Mouse (Mus musculus) embryonic facial prominence, embryonic 14.5 days (tissue): ENCODE measurements around the gene Cope. TPM values are rescaled to one million over a fixed set of nuclear protein-coding genes. Genes with fewer than 3 reads are reported as not detected.

Source experiments
- ATAC-seq: fragments of 200-750 bp; cut with Nextera tagmentation; 2 replicates; pipeline ENCODE4 v1.8.0; 2017; ENCODE audit warnings: low read depth, moderate number of reproducible peaks, moderate TSS enrichment
- DNase-seq: peaks from one replicate; pipeline ENCODE4 v3.0.0-alpha.2; 2015; ENCODE audit warnings: low spot score
- H3K27ac ChIP-seq: fragments of 300-500 bp; sonication (generic); replicated peaks from 2 replicates; pipeline ENCODE4 v1.5.1; 2014; ENCODE audit warnings: low read depth, mild to moderate bottlenecking, low read length, moderate library complexity
- H3K27me3 ChIP-seq: fragments of 300-500 bp; sonication (generic); replicated peaks from 2 replicates; pipeline ENCODE4 v1.6.1; 2014; ENCODE audit warnings: low read length; ENCODE audit not compliant: control insufficient read depth, insufficient read depth
- H3K36me3 ChIP-seq: fragments of 300-500 bp; sonication (generic); 2 replicates; pipeline ENCODE4 v1.6.1; 2014; ENCODE audit warnings: low read length, mixed read lengths; ENCODE audit not compliant: control insufficient read depth, insufficient read depth
- H3K4me1 ChIP-seq: fragments of 300-500 bp; sonication (generic); 2 replicates; pipeline ENCODE4 v1.6.1; 2014; ENCODE audit warnings: antibody characterized with exemption, low read length; ENCODE audit not compliant: control insufficient read depth, insufficient read depth
- H3K4me2 ChIP-seq: fragments of 300-500 bp; sonication (generic); 2 replicates; pipeline ENCODE4 v1.6.1; 2014; ENCODE audit warnings: low read depth, mild to moderate bottlenecking, low read length, moderate library complexity, mixed read lengths
- H3K4me3 ChIP-seq: fragments of 300-500 bp; sonication (generic); 2 replicates; pipeline ENCODE4 v1.5.1; 2014; ENCODE audit warnings: low read depth, mild to moderate bottlenecking, low read length
- H3K9ac ChIP-seq: fragments of 300-500 bp; sonication (generic); 2 replicates; pipeline ENCODE4 v1.6.1; 2014; ENCODE audit warnings: low read depth, mild to moderate bottlenecking, low read length, moderate library complexity, mixed read lengths
- H3K9me3 ChIP-seq: fragments of 300-500 bp; sonication (generic); 2 replicates; pipeline ENCODE4 v1.6.1; 2016; ENCODE audit warnings: low read length; ENCODE audit not compliant: control insufficient read depth
- WGBS: fragments of 180-500 bp; shearing (Covaris S2); extraction: QIAGEN DNeasy Blood & Tissue Kit; methylation state at CpG from one replicate; pipeline ENCODE4 v1.1.7; 2014; 5-methylcytosine and 5-hydroxymethylcytosine counted together
- polyA plus RNA-seq: library from polyadenylated mRNA; unstranded; fragments of >200 nt; fragmentation: Nextera tagmentation; extraction: Ambion mirVana; gene quantifications from 2 replicates; pipeline ENCODE4 v1.2.1, GENCODE M21; 2014

Cope gene
- polyA plus RNA-seq, 1 experiment from 2014 or later = 314 TPM

- H3K4me1 ChIP-seq = peaks cover 26% of the 10 kb centered on the region
- H3K36me3 ChIP-seq = peaks cover 8% of the 10 kb centered on the region
- peak overlapping the region; percentile 86 for H3K27ac ChIP-seq
- H3K9ac ChIP-seq = peak overlapping the region; percentile 98
- H3K4me2 ChIP-seq = peak overlapping the region; percentile 100
- ATAC-seq (no peak), DNase-seq (no peak)
- H3K27me3 ChIP-seq = no peaks in the 10 kb centered on the region
- H3K9me3 ChIP-seq = no peaks in the 10 kb centered on the region
- WGBS = 63% methylated on average over 4 of the region's 4 CpGs
- peak overlapping the region; percentile 100 for H3K4me3 ChIP-seq
These were observed 51.7 kb downstream of the Cope start for GRCm38 (mm10) chr8:70354004-70354403.

- 82% methylated on average over 1 of the region's 1 CpGs for WGBS
- no peak for ATAC-seq
These were observed 53.8 kb downstream of the Cope start for GRCm38 (mm10) chr8:70356111-70356510.

DNA sequence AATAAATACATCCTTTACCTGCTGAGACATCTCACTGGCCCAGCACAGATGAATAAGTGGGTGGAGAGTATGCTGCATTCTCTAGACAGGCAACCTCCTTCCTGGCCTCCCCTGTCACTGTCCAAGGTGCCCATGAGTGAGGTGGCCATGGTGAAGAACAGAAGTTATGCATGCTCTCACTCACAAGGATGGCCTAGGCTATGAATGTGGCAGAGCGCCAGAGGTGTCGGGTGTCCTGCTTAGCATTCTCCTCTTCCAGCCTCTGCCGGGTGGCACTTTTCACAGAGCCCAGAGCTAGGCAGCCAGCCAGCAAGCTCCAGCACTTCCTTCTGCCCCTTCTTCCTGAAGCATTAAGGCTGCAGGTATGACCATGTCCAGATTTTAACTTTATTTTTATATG lies 57.1 kb downstream of the Cope start:
- WGBS = 22% methylated on average over 3 of the region's 3 CpGs
- peak; percentile 70 for ATAC-seq

More at GRCm38 (mm10) chr8:70356111-70356510, 53.8 kb downstream of the Cope start:
- no peak for DNase-seq
- H3K36me3 ChIP-seq = no peaks in the 10 kb centered on the region
- H3K4me1 ChIP-seq = peaks cover 16% of the 10 kb centered on the region
- no peaks in the 10 kb centered on the region for H3K9me3 ChIP-seq
- no peaks in the 10 kb centered on the region for H3K27me3 ChIP-seq
- H3K9ac ChIP-seq = no peak overlapping the region
- H3K27ac ChIP-seq = no peak overlapping the region
- no peak overlapping the region for H3K4me3 ChIP-seq
- no peak overlapping the region for H3K4me2 ChIP-seq

DNA sequence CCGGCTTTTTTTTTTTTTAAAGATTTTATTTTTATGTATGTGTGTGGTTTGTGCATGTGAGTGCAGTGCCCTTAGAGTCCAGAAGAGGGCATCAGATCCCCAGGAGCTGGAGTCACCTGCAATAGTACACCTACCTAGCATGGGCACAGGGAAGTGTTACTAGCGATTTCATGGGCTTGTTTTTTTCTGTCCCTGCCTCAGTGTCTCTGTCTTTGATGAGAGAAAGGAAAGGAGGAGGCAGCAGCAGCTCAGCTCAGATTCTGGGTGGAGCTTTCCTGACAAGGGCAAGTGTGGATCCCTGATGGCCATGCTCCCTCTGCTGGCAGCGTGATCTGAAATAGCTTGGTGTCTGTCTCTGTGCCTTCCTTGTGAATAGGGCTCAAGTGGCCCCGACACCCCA lies 58.5 kb downstream of the Cope start:
- Histone ChIP-seq H3K27me3 (no peaks in the 10 kb centered on the region), H3K4me3 (no peak overlapping the region), H3K36me3 (no peaks in the 10 kb centered on the region), H3K9ac (no peak overlapping the region), H3K27ac (no peak overlapping the region), H3K9me3 (no peaks in the 10 kb centered on the region), H3K4me2 (no peak overlapping the region), H3K4me1 (0 out of 2 replicates have a peak, but pooled peaks cover 4% of the 10 kb centered on the region)
- ATAC-seq (no peak), DNase-seq (no peak)
- WGBS = 60% methylated on average over 4 of the region's 4 CpGs

More for the DNA sequence above, 57.1 kb downstream of the Cope start:
- DNase-seq = peak; percentile 83
- no peaks in the 10 kb centered on the region for H3K27me3 ChIP-seq
- H3K27ac ChIP-seq = no peak overlapping the region
- 0 out of 2 replicates have a peak, but pooled peaks cover 4% of the 10 kb centered on the region for H3K4me1 ChIP-seq
- H3K9me3 ChIP-seq = no peaks in the 10 kb centered on the region
- H3K4me3 ChIP-seq = no peak overlapping the region
- H3K36me3 ChIP-seq = no peaks in the 10 kb centered on the region
- 0 out of 2 replicates have a peak overlapping the region, but pooled peaks have one; percentile 16 for H3K9ac ChIP-seq
- H3K4me2 ChIP-seq = no peak overlapping the region

DNA sequence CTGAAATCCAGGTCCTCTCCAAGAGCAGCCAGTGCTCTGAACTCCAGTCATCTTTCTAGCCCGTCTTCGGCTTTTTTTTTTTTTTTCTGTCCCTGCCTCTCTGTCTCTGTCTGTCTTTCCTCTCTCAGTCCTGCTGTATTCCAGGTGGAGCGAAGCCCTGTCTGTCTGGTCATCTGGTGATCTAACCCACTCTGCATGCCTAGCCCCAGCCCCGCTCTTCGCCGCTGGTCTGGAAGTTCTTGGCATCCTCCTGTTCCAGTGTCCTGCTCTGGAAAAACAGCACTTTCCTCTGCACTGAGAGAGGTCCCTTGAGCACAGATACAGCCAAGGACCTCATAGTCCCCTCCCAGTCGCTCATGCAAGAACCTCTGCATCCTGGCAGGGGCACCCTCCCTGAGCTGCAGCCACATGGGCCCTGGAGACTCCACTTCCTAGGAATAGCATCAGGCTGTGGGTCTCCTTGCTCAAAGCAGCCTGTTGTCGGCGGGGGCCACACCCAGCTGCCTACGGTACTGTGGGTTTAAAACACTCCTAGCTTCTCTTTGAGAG lies 59.2 kb downstream of the Cope start:
- WGBS = 64% methylated on average over 10 of the region's 10 CpGs
- Histone ChIP-seq H3K4me3 (no peak overlapping the region), H3K36me3 (no peaks in the 10 kb centered on the region), H3K27me3 (no peaks in the 10 kb centered on the region), H3K9ac (no peak overlapping the region), H3K27ac (no peak overlapping the region), H3K9me3 (no peaks in the 10 kb centered on the region), H3K4me2 (no peak overlapping the region), H3K4me1 (0 out of 2 replicates have a peak, but pooled peaks cover 4% of the 10 kb centered on the region)
- DNase-seq = no peak
- ATAC-seq = no peak

Other genes starting within 250 kb of the Cope start
- 0.47 and 1.1 TPM in 2 replicates for gene Tm6sf2, start 229.6 kb upstream of the Cope start, polyA plus RNA-seq
- gene Hapln4, start 219.1 kb upstream of the Cope start, polyA plus RNA-seq = 0.34 and 0.53 TPM in 2 replicates
- gene Ncan, start 181.6 kb upstream of the Cope start, polyA plus RNA-seq = 1.1 and 1.2 TPM in 2 replicates
- gene Nr2c2ap, start 171.2 kb upstream of the Cope start, polyA plus RNA-seq = 18.7 and 20.4 TPM in 2 replicates
- 13.0 and 17.1 TPM in 2 replicates for gene Rfxank, start 163.4 kb upstream of the Cope start, polyA plus RNA-seq
- 45.1 and 54.0 TPM in 2 replicates for gene Borcs8, start 163.0 kb upstream of the Cope start, polyA plus RNA-seq
- gene Mef2b, start 162.8 kb upstream of the Cope start, polyA plus RNA-seq = 4.9 and 5.1 TPM in 2 replicates
- 46.4 and 55.2 TPM in 2 replicates for gene Tmem161a, start 130.2 kb upstream of the Cope start, polyA plus RNA-seq
- 4.0 and 5.4 TPM in 2 replicates for gene Slc25a42, start 90.2 kb upstream of the Cope start, polyA plus RNA-seq
- gene Sugp2, start 68.3 kb upstream of the Cope start, polyA plus RNA-seq = 27.1 and 32.7 TPM in 2 replicates
- 28.8 and 33.4 TPM in 2 replicates for gene Armc6, start 68.1 kb upstream of the Cope start, polyA plus RNA-seq
- gene Homer3, start 19.7 kb upstream of the Cope start, polyA plus RNA-seq = 26.8 and 37.3 TPM in 2 replicates
- gene Ddx49, start within 50 bp of the Cope start, polyA plus RNA-seq = 47.4 and 49.2 TPM in 2 replicates
- gene Cers1, start 13.3 kb downstream of the Cope start, polyA plus RNA-seq = 10.0 and 10.7 TPM in 2 replicates
- 1.7 TPM in 1 of 2 replicates, not detected in the other for gene Gdf1, start 27.3 kb downstream of the Cope start, polyA plus RNA-seq
- gene Upf1, start 50.8 kb downstream of the Cope start, polyA plus RNA-seq = 18.9 and 19.1 TPM in 2 replicates
- gene Comp, start 71.0 kb downstream of the Cope start, polyA plus RNA-seq = 9.5 and 9.9 TPM in 2 replicates
- 19.3 and 22.1 TPM in 2 replicates for gene Crtc1, start 137.1 kb downstream of the Cope start, polyA plus RNA-seq
- 18.7 and 21.5 TPM in 2 replicates for gene Klhl26, start 174.4 kb downstream of the Cope start, polyA plus RNA-seq
- 10.2 and 14.5 TPM in 2 replicates for gene Tmem59l, start 184.8 kb downstream of the Cope start, polyA plus RNA-seq
- 67.3 and 68.1 TPM in 2 replicates for gene Crlf1, start 190.6 kb downstream of the Cope start, polyA plus RNA-seq
- 144 and 148 TPM in 2 replicates for gene Rex1bd, start 204.2 kb downstream of the Cope start, polyA plus RNA-seq
- 991 and 1,091 TPM in 2 replicates for gene Uba52, start 208.3 kb downstream of the Cope start, polyA plus RNA-seq
- gene Fkbp8, start 225.2 kb downstream of the Cope start, polyA plus RNA-seq = 202 and 234 TPM in 2 replicates
- gene Kxd1, start 225.4 kb downstream of the Cope start, polyA plus RNA-seq = 51.0 and 59.8 TPM in 2 replicates
- 17.3 and 21.7 TPM in 2 replicates for gene Ell, start 236.9 kb downstream of the Cope start, polyA plus RNA-seq